Mouse (Mus musculus) MEL (cell line): ENCODE results near the gene Acoxl. TPM values are rescaled to one million over a fixed set of nuclear protein-coding genes. Genes with fewer than 3 reads are reported as not detected.

Experiments used
- DNase-seq: peaks from one replicate; pipeline ENCODE4 v3.0.0; 2011; ENCODE audit warnings: low read depth, low spot score
- H3K27ac ChIP-seq: 2 replicates; pipeline ENCODE4 v1.5.1; 2012; ENCODE audit warnings: low read depth, mild to moderate bottlenecking, control low read depth, low read length, moderate library complexity; ENCODE audit not compliant: control insufficient read depth
- H3K27me3 ChIP-seq, 2 experiments: fragments of 150-350 bp in 1 of 2; sonication (generic) in 1 of 2; 2 replicates each; pipeline ENCODE4 v1.6.1; 2012; ENCODE audit warnings: low read length in 2 of 2, mild to moderate bottlenecking in 2 of 2, improper control_type of control experiment in 1 of 2, moderate library complexity in 1 of 2; ENCODE audit not compliant: insufficient read depth in 2 of 2, control insufficient read depth in 1 of 2
- H3K36me3 ChIP-seq, 2 experiments: 2 replicates each; pipeline ENCODE4 v1.6.1; 2012 to 2014; ENCODE audit warnings: low read length in 2 of 2, improper control_type of control experiment in 1 of 2, inconsistent platforms in 1 of 2, mild to moderate bottlenecking in 1 of 2; ENCODE audit not compliant: insufficient read depth in 2 of 2, control insufficient read depth in 1 of 2
- H3K4me1 ChIP-seq, 2 experiments: fragments of 150-350 bp in 1 of 2; sonication (generic) in 1 of 2; 2 replicates each; pipeline ENCODE4 v1.6.1; 2012; ENCODE audit warnings: low read length in 2 of 2, improper control_type of control experiment in 1 of 2, mild to moderate bottlenecking in 1 of 2; ENCODE audit not compliant: insufficient read depth in 2 of 2, control insufficient read depth in 1 of 2
- H3K4me3 ChIP-seq, 2 experiments: fragments of 150-350 bp in 1 of 2; sonication (generic) in 1 of 2; 2 replicates each; pipeline ENCODE4 v1.5.1; 2012; ENCODE audit warnings: low read depth in 2 of 2, low read length in 2 of 2, mild to moderate bottlenecking in 2 of 2, moderate library complexity in 2 of 2, control low read depth in 1 of 2, improper control_type of control experiment in 1 of 2; ENCODE audit not compliant: control insufficient read depth in 1 of 2, insufficient read depth in 1 of 2
- H3K79me2 ChIP-seq: 2 replicates; pipeline ENCODE4 v1.6.1; 2012; ENCODE audit warnings: mild to moderate bottlenecking, low read length, moderate library complexity; ENCODE audit not compliant: control insufficient read depth, poor library complexity, insufficient read depth
- H3K9ac ChIP-seq: 2 replicates; pipeline ENCODE4 v1.6.1; 2012; ENCODE audit warnings: low read depth, mild to moderate bottlenecking, control low read depth, low read length, moderate library complexity; ENCODE audit not compliant: control insufficient read depth, poor library complexity, severe bottlenecking
- H3K9me3 ChIP-seq: fragments of 150-350 bp; sonication (generic); replicated peaks from 2 replicates; pipeline ENCODE4 v1.6.1; 2012; ENCODE audit warnings: mild to moderate bottlenecking, low read length, improper control_type of control experiment, moderate library complexity; ENCODE audit not compliant: insufficient read depth
- BHLHE40 ChIP-seq: IDR thresholded peaks from 2 replicates; pipeline ENCODE4 v1.6.1; 2012; ENCODE audit warnings: low read depth, mild to moderate bottlenecking, inconsistent platforms, low read length, improper control_type of control experiment, borderline replicate concordance
- CHD1 ChIP-seq: IDR thresholded peaks from 2 replicates; pipeline ENCODE4 v1.6.1; 2012; ENCODE audit warnings: low read depth, mild to moderate bottlenecking, inconsistent platforms, low read length, improper control_type of control experiment
- CHD2 ChIP-seq: IDR thresholded peaks from 2 replicates; pipeline ENCODE4 v1.6.1; 2011; ENCODE audit warnings: low read length, improper control_type of control experiment
- E2F4 ChIP-seq: IDR thresholded peaks from 2 replicates; pipeline ENCODE4 v1.6.1; 2011; ENCODE audit warnings: low read depth, low read length, improper control_type of control experiment, borderline replicate concordance
- ELF1 ChIP-seq: IDR thresholded peaks from 2 replicates; pipeline ENCODE4 v1.6.1; 2014; ENCODE audit warnings: low read depth, mild to moderate bottlenecking, inconsistent platforms, low read length, improper control_type of control experiment, moderate library complexity
- EP300 ChIP-seq, 2 experiments: IDR thresholded peaks; 2 replicates each; pipeline ENCODE4 v1.6.1; 2011; ENCODE audit warnings: improper control_type of control experiment in 2 of 2, low read length in 2 of 2, low read depth in 1 of 2, mild to moderate bottlenecking in 1 of 2
- ETS1 ChIP-seq: IDR thresholded peaks from 2 replicates; pipeline ENCODE4 v1.6.1; 2012; ENCODE audit warnings: low read depth, mild to moderate bottlenecking, inconsistent platforms, low read length, improper control_type of control experiment, moderate library complexity
- GABPA ChIP-seq: IDR thresholded peaks from 2 replicates; pipeline ENCODE4 v1.6.1; 2012; ENCODE audit warnings: low read depth, mild to moderate bottlenecking, inconsistent platforms, low read length, improper control_type of control experiment, moderate library complexity
- GATA1 ChIP-seq: IDR thresholded peaks from 2 replicates; pipeline ENCODE4 v1.6.1; 2011; ENCODE audit warnings: low read depth, low read length, improper control_type of control experiment
- HCFC1 ChIP-seq: IDR thresholded peaks from 2 replicates; pipeline ENCODE4 v1.6.1; 2012; ENCODE audit warnings: low read depth, mild to moderate bottlenecking, inconsistent platforms, low read length, improper control_type of control experiment, moderate library complexity
- JUND ChIP-seq: IDR thresholded peaks from 2 replicates; pipeline ENCODE4 v1.6.1; 2011; ENCODE audit warnings: low read depth, mild to moderate bottlenecking, improper control_type of control experiment, low read length
- MAFK ChIP-seq: IDR thresholded peaks from 2 replicates; pipeline ENCODE4 v1.6.1; 2011; ENCODE audit warnings: low read depth, mild to moderate bottlenecking, low read length, improper control_type of control experiment, borderline replicate concordance
- MAX ChIP-seq: IDR thresholded peaks from 2 replicates; pipeline ENCODE4 v1.6.1; 2011; ENCODE audit warnings: low read length, improper control_type of control experiment
- MAZ ChIP-seq: IDR thresholded peaks from 2 replicates; pipeline ENCODE4 v1.6.1; 2012; ENCODE audit warnings: low read depth, mild to moderate bottlenecking, inconsistent platforms, low read length, improper control_type of control experiment
- MEF2A ChIP-seq: IDR thresholded peaks from 2 replicates; pipeline ENCODE4 v1.6.1; 2014; ENCODE audit warnings: low read depth, mild to moderate bottlenecking, inconsistent platforms, low read length, improper control_type of control experiment; ENCODE audit not compliant: poor library complexity, insufficient replicate concordance, severe bottlenecking; ENCODE audit errors: extremely low read depth
- MXI1 ChIP-seq: IDR thresholded peaks from 2 replicates; pipeline ENCODE4 v1.6.1; 2011; ENCODE audit warnings: mild to moderate bottlenecking, low read depth, low read length, improper control_type of control experiment
- MYB ChIP-seq: IDR thresholded peaks from 2 replicates; pipeline ENCODE4 v1.6.1; 2011; ENCODE audit warnings: mild to moderate bottlenecking, low read depth, low read length, improper control_type of control experiment
- MYC ChIP-seq: IDR thresholded peaks from 2 replicates; pipeline ENCODE4 v1.6.1; 2011; ENCODE audit warnings: low read depth, mild to moderate bottlenecking, low read length, improper control_type of control experiment, moderate library complexity
- NELFE ChIP-seq: IDR thresholded peaks from 2 replicates; pipeline ENCODE4 v1.6.1; 2011; ENCODE audit warnings: low read depth, low read length, improper control_type of control experiment
- NRF1 ChIP-seq: IDR thresholded peaks from 2 replicates; pipeline ENCODE4 v1.6.1; 2014; ENCODE audit warnings: low read depth, mild to moderate bottlenecking, inconsistent platforms, low read length, improper control_type of control experiment, moderate library complexity; ENCODE audit not compliant: poor library complexity, insufficient read depth, severe bottlenecking
- POLR2A ChIP-seq, 2 experiments: IDR thresholded peaks; 2 replicates each; pipeline ENCODE4 v1.6.1; 2011 to 2012; ENCODE audit warnings: low read length in 2 of 2, mild to moderate bottlenecking in 2 of 2, control low read depth in 1 of 2, improper control_type of control experiment in 1 of 2, low read depth in 1 of 2, moderate library complexity in 1 of 2; ENCODE audit not compliant: control insufficient read depth in 1 of 2, insufficient read depth in 1 of 2, poor library complexity in 1 of 2
- POLR2AphosphoS2 ChIP-seq: IDR thresholded peaks from 2 replicates; pipeline ENCODE4 v1.6.1; 2011; ENCODE audit warnings: low read length, improper control_type of control experiment
- POLR2AphosphoS5 ChIP-seq: IDR thresholded peaks from 2 replicates; pipeline ENCODE4 v1.6.1; 2012; ENCODE audit warnings: low read depth, borderline replicate concordance, mild to moderate bottlenecking, inconsistent platforms, low read length, moderate library complexity, mixed read lengths
- RAD21 ChIP-seq: IDR thresholded peaks from 2 replicates; pipeline ENCODE4 v1.6.1; 2011; ENCODE audit warnings: mild to moderate bottlenecking, low read depth, low read length, improper control_type of control experiment
- RCOR1 ChIP-seq: IDR thresholded peaks from 2 replicates; pipeline ENCODE4 v1.6.1; 2012; ENCODE audit warnings: low read depth, mild to moderate bottlenecking, inconsistent platforms, low read length, improper control_type of control experiment
- SIN3A ChIP-seq: IDR thresholded peaks from 2 replicates; pipeline ENCODE4 v1.6.1; 2012; ENCODE audit warnings: low read length, improper control_type of control experiment, inconsistent platforms
- SMC3 ChIP-seq: IDR thresholded peaks from 2 replicates; pipeline ENCODE4 v1.6.1; 2011; ENCODE audit warnings: low read depth, low read length, improper control_type of control experiment
- TAL1 ChIP-seq: IDR thresholded peaks from 2 replicates; pipeline ENCODE4 v1.6.1; 2012; ENCODE audit warnings: mild to moderate bottlenecking, inconsistent platforms, low read length, moderate library complexity, mixed read lengths
- TCF12 ChIP-seq: IDR thresholded peaks from 2 replicates; pipeline ENCODE4 v1.6.1; 2014; ENCODE audit warnings: low read depth, mild to moderate bottlenecking, inconsistent platforms, low read length, improper control_type of control experiment, moderate library complexity
- UBTF ChIP-seq: IDR thresholded peaks from 2 replicates; pipeline ENCODE4 v1.6.1; 2012; ENCODE audit warnings: low read depth, mild to moderate bottlenecking, inconsistent platforms, low read length, improper control_type of control experiment, moderate library complexity, borderline replicate concordance; ENCODE audit not compliant: insufficient read depth
- USF1 ChIP-seq: IDR thresholded peaks from 2 replicates; pipeline ENCODE4 v1.6.1; 2014; ENCODE audit warnings: low read depth, mild to moderate bottlenecking, inconsistent platforms, low read length, improper control_type of control experiment, moderate library complexity
- ZC3H11A ChIP-seq: IDR thresholded peaks from 2 replicates; pipeline ENCODE4 v1.6.1; 2012; ENCODE audit warnings: low read depth, mild to moderate bottlenecking, inconsistent platforms, low read length, improper control_type of control experiment
- ZMIZ1 ChIP-seq: IDR thresholded peaks from 2 replicates; pipeline ENCODE4 v1.6.1; 2012; ENCODE audit warnings: low read depth, mild to moderate bottlenecking, inconsistent platforms, low read length, improper control_type of control experiment, moderate library complexity
- ZNF384 ChIP-seq: IDR thresholded peaks from 2 replicates; pipeline ENCODE4 v1.6.1; 2012; ENCODE audit warnings: low read depth, mild to moderate bottlenecking, inconsistent platforms, low read length, improper control_type of control experiment
- polyA plus RNA-seq, 2 experiments: library from polyadenylated mRNA; stranded (reverse) in 1 of 2; unstranded in 1 of 2; fragments of >175 nt in 1 of 2; fragments of >200 nt in 1 of 2; gene quantifications; 2 replicates each; pipeline versions ENCODE4 v1.2.1 to v1.2.4; 2012; ENCODE audit warnings: low replicate concordance in 2 of 2, low read depth in 1 of 2; ENCODE audit not compliant: insufficient read length in 2 of 2, insufficient read depth in 1 of 2, missing spikeins in 1 of 2
- total RNA-seq: library from RNA; depleted of rRNA; stranded (reverse); fragments of 300-350 nt; gene quantifications from 2 replicates; pipeline ENCODE4 v1.2.3, GENCODE M21; 2012

The Acoxl gene
- total and polyA plus RNA-seq, 3 experiments = 0.31 to 0.39 TPM; not detected in 1

- peak; percentile 87 for TF ChIP-seq MAX
- peak; percentile 53; the same call in 1 of the 2 replicates for TF ChIP-seq MYB
- TF ChIP-seq MYC = peak; percentile 88; the same call in 1 of the 2 replicates
- 0 out of 2 replicates have a peak, but pooled peaks have one; percentile 53 for TF ChIP-seq BHLHE40
- TF ChIP-seq GABPA = no peak
- TF ChIP-seq UBTF = no peak
- TF ChIP-seq POLR2AphosphoS2 = no peak
Measured at GRCm38 (mm10) chr2:128083844-128084243, 245.2 kb downstream of the Acoxl start (continued).

- H3K4me3 ChIP-seq = no peak overlapping the region
- TF ChIP-seq ZNF384 = peak; percentile 49
- peak; percentile 69 for TF ChIP-seq RCOR1
- TF ChIP-seq TAL1 = peak; percentile 99
- TF ChIP-seq HCFC1 = no peak
- TF ChIP-seq GATA1 = peak; percentile 96
- TF ChIP-seq SIN3A = peak; percentile 63; the same call in 1 of the 2 replicates
- TF ChIP-seq E2F4 = no peak
- TF ChIP-seq ETS1 = peak; percentile 98
- no peak for TF ChIP-seq CHD2
- peak; percentile 99 for TF ChIP-seq TCF12
- no peak for TF ChIP-seq CHD1
- TF ChIP-seq MEF2A = peak; percentile 78; the same call in 1 of the 2 replicates
- TF ChIP-seq MYC = peak; percentile 97
- TF ChIP-seq MAZ = no peak
- no peak for TF ChIP-seq NRF1
- TF ChIP-seq MAX = peak; percentile 94
- no peak for TF ChIP-seq POLR2A (IDR thresholded peaks at IDR 0.05; ENCODE audit: control insufficient read depth in 1 of 2, insufficient read depth in 1 of 2, low read depth in 1 of 2, low read length in 2 of 2, poor library complexity in 1 of 2)
- TF ChIP-seq UBTF = no peak
- peak; percentile 85 for TF ChIP-seq MYB
- TF ChIP-seq SMC3 = no peak
- TF ChIP-seq POLR2AphosphoS2 = no peak
- peak; percentile 72; the same call in 1 of the 2 replicates for TF ChIP-seq MXI1
- TF ChIP-seq MAFK = no peak; the same call in 1 of the 2 replicates
- no peak for TF ChIP-seq NELFE
- no peak for TF ChIP-seq ELF1
- TF ChIP-seq BHLHE40 = peak; percentile 93
- peak; percentile 55; the same call in 1 of the 2 replicates for TF ChIP-seq USF1
- no peak for TF ChIP-seq ZMIZ1
- peak; percentile 93 to 98 for TF ChIP-seq EP300 (IDR thresholded peaks at IDR 0.05; ENCODE audit: low read depth in 1 of 2, low read length in 2 of 2)
- TF ChIP-seq POLR2AphosphoS5 = no peak
- no peak for TF ChIP-seq ZC3H11A
- 0 out of 2 replicates have a peak, but pooled peaks have one; percentile 8 for TF ChIP-seq JUND
- no peak for TF ChIP-seq RAD21
Measured at GRCm38 (mm10) chr2:128084607-128085006, 245.9 kb downstream of the Acoxl start.

More at GRCm38 (mm10) chr2:128084607-128085006, 245.9 kb downstream of the Acoxl start:
- H3K79me2 ChIP-seq = no peaks in the 10 kb centered on the region
- peak overlapping the region; percentile 20; the same call in 1 of the 2 replicates for H3K9ac ChIP-seq
- H3K9me3 ChIP-seq = no peaks in the 10 kb centered on the region
- no peaks in the 10 kb centered on the region for H3K27me3 ChIP-seq
- peak; percentile 89 for DNase-seq
- H3K27ac ChIP-seq = peak overlapping the region; percentile 75
- H3K4me1 ChIP-seq = peaks cover 24 to 26% of the 10 kb centered on the region in 2 experiments
- peaks cover 0 to 37% of the 10 kb centered on the region in 2 experiments; a peak in 2 of 4 replicates for H3K36me3 ChIP-seq
